Mouse (Mus musculus) embryo, embryonic 10.5 days (tissue): ENCODE measurements around the gene Pax6.

Source experiments
- DNase-seq: peaks from one replicate; pipeline ENCODE4 v3.0.0-alpha.2; 2015; ENCODE audit warnings: low spot score

Pax6 gene

DNA sequence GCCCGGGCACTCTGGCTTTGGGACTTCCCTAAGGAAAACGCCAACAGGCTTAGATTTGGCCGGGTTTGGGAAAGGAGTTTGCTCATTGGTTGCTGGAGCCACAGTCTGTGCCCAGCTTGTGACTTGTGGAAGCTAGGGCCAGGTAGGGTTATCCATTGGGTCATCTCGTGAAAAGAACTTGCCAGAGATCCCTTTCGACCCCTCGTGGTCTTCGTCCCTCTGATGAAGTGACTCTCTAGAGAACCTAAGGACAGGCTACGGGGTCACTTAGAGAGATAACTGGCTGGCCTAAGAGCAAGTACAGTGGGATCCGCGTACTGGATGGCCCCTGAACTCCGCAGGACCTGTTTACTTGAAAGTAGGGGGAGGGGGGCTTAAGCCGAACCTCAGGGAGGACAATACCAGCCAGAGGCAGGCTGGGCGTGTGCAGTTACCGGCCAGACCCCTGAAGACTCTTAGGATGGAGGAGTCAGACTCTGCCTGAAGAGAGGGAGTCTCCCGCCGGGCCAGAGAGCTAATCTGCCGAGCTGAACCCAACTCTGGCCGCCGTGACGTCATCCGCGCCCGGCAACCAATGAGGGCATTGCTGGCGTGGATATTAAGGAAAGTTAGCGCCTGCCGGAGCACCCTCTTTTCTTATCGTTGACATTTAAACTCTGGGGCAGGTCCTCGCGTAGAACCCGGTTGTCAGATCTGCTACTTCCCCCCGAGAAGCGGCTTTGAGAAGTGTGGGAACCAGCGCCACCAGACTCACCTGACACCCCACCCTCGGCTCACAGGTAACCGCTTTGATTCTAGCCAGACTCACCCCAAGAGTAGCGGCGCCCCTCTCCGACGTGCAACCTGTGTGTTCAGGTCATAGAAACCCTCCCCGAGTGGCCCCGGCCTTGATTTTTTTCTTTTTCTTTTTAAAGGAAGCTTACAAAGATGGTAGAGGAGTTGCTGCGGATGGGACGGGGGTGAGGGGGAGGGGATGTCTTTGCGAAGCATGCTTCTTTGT, at the start of gene Pax6:
Pax6 (plus strand) TSS at position 630 of the 1,000 bp plus-strand sequence.
- peak; percentile 72 for DNase-seq

DNA sequence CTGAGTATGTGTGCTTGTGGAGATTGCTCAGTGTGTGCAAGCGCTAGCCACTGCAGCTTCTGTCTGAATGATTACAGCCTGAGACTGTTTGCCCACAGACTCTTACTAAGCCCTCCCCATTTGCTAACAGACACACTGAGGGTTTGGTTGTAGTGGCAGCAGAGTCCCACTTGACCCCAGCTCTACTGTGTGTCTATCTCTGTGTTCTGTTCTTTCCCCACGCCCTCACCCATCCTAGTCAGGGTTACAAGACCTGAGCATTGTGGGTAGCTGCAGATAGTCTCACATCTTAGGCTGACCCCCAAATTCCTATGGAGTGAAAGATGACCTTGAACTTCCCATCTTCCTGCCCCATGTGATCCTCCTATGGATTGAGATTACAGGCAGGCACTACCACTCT, 19.8 kb upstream of the Pax6 start:
- DNase-seq = no peak

DNA sequence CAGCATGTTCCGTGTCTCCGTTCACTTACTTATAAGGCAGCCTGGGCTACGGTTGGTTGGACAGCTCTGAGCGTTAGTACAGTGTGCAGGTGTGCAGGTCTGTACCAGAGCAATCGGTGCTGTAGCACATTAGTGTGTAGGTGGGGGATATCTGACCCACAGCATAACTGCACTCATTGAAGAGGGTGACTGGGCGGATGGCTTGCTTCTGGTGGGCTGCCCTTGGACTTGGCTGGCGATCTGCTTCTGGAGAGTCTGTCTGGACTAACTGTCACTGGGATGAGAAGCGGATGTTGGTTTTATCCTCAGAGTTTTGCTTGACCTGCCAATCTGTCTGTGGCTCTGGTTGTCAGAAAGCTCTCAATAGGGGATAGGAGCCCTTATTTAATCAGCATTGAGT, 12.2 kb upstream of the Pax6 start:
- no peak for DNase-seq

GRCm38 (mm10) chr2:105659350-105659749, 9.3 kb upstream of the Pax6 start:
- DNase-seq = peak; percentile 30

- peak; percentile 64 for DNase-seq
These were observed 8.5 kb upstream of the Pax6 start for GRCm38 (mm10) chr2:105659926-105660873.

DNA sequence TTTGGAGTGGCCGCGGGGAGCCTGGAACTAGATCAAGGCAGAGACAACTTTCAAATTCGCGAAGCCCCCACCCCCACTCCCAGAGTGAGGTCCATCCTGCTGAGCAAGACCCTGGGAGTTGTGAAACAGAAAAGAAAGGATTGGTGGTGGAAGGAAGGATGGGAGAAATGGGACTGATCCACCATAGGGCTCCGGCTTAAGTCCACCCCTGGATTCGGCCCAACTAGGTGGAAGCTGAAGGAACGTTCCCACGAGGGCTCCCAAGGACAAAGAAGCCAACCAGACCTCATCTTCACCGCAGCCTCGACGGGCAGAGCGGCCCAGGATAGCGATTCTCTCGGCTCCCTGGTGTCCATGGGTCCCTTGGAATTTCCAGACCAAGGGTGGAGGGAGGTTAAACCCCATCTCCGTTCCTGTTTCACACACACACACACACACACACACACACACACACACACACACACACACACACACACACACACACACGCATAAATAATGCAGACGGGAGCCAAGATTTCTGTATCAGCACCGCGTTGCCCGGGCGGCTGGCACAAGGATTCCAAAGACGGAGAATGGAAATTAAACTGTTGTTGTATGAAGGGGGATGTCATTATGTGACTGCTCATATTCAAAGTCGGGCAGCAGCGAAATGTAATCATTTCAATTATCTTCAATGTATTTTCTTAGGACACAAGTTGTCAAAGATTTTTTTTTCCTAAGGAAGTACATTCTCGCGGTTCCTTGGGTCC, 7.7 kb upstream of the Pax6 start:
- DNase-seq = peak; percentile 61

DNA sequence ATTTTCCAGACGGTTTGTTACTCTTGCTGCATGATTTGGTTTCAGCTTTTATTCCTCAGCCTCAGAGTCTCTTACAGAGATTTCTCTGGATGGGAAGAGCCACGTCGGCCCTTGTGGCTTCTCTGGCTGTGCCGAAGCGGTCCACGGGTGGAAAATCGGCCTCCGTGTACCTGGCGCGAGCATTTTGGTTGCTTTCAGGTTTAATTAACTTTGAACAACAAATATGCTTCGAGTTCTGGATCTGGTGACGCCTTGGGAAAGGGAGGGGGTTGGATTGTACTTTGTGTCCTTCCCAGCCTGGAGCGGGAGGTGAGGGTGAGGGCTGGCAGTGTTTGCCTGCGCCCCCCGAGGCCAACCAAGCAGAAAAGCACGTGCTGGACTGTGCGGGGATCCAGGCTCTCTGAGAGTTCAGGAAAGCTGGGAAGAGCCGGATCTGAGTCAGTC, 7.1 kb upstream of the Pax6 start:
- peak; percentile 65 for DNase-seq

GRCm38 (mm10) chr2:105662121-105662520, 6.6 kb upstream of the Pax6 start:
- peak; percentile 55 for DNase-seq

- DNase-seq = no peak
These were observed 6.1 kb upstream of the Pax6 start for GRCm38 (mm10) chr2:105662606-105663005.

- peak; percentile 54 for DNase-seq
These were observed 5.6 kb upstream of the Pax6 start for GRCm38 (mm10) chr2:105663101-105663511.

DNA sequence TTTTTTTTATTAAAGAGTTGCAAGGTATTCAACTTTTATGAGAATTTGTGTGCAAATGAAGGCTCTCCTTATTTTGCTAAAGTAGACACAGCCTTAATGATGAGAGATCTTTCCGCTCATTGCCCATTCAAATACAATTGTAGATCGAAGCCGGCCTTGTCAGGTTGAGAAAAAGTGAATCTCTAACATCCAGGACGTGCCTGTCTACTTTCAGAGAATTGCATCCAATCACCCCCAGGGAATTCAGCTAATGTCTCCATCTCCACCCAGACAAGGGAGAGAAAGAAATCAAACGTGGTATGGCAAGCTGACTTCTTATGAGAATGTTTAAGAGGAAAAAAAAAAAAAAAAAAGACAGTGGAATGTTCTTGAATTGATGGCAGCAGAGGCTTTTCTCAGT, 3.7 kb upstream of the Pax6 start:
- peak; percentile 47 for DNase-seq

DNA sequence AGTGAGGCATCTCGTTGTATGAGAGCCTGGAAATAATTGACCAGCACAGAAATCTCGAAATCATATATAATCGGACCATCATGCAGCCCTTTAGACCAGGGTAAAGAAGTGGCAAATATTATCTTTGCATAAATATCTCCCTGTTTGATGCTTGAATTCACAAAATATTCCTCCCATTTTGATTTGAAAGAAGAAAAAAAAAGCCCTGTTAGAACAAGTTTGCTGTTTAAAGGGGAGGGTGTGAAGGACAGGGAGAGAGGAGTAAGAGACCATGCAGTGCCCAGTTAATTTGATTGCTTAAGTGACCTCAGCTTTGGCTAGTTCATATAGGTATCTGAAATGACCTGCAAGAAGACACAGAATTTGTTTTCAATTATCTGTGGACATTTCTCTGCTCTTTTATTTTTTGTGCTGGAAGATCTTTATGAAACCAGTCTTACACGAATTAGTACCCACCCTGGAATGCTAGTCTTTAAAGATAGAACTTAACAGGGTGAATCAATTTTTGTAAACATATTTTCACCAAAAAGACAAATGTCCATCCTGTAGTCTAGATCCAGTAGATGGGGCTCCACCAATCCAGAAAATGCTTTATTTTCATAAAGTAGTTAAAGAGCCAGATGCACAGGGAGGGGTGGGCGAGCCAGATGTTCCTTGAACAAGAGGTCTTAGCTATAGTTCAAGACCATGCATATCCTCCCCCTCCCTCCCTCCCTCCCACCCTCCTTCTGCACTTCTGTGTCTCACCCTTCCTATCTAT, 3.0 kb upstream of the Pax6 start:
- DNase-seq = peak; percentile 37

DNA sequence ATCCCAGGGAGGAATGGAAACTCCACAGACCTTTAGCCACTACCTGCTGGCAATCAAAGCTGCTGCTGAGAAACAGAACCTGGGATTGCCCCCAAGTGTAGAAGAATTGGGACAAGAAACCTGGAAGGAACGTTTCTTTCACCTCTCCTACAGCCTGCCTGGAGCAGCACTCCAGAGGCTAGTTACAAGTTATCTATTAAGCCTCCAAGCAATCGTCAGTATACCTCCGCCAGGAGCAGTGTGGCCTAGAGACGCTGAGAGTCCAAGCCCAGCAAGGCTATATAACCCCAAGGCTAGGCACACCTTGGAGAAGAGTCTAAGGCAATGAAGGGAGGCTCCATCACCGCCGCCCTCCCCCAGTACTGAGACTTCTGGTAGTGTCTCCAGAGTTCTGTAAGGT, 2.4 kb upstream of the Pax6 start:
- peak; percentile 41 for DNase-seq

GRCm38 (mm10) chr2:105666763-105667625, 1.7 kb upstream of the Pax6 start:
- DNase-seq = peak; percentile 41

- DNase-seq = peak; percentile 63
These were observed 1.1 kb upstream of the Pax6 start for GRCm38 (mm10) chr2:105667626-105667950.

DNA sequence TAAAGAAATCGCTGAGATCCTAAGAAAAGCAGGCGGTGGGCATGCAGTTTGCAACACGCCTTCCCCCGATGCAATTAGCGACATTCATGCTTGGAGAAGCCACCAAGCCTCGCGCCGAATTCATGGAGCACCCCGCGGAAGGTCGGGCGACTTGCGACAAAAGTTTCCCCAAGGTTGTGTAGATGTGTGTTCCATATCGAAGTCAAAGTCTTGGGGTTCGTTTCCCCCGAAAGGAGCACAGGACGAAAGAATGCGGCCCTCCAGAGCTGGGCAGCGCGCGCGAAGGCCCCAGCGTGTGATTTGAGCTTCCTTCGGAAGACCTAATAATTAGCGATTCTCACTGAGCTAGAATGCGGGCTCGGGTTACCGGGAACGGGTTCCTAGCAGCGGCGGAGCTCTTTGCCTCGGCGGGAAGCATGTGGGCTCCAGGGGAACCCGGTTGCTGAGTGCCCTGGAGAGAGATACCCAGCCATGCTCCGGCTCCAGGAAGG, 716 bp downstream of the Pax6 start:
- peak; percentile 63 for DNase-seq

- peak; percentile 65 for DNase-seq
These were observed 1.4 kb downstream of the Pax6 start for GRCm38 (mm10) chr2:105669881-105670730.

DNA sequence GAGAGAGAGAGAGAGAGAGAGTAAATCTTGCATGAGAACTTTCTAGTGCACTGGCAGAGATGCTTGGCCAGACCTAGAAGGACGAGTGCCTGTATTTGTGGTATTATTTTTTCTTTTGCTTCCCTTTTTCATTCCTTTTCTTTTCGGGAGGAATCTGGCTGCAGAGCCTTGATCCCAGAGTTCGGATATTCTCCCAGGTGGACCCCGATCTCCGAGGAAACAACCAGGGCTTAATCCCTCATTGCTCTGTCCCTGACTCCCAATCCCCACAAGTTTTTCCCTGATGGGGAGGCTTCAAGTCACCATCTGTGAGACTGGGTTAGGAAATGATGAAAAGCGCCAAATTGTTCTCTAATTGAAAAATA, 2.0 kb downstream of the Pax6 start:
- DNase-seq = peak; percentile 17
